Mouse (Mus musculus): Measurements from ENCODE around the gene Fxyd3. TPM values are rescaled to one million over a fixed set of nuclear protein-coding genes. Genes with fewer than 3 reads are reported as not detected.
A peak's percentile ranks its signal among the peaks of the same experiment; 100 is the strongest.

The Fxyd3 gene
- polyA plus RNA-seq, 1 experiment, result 1.0 TPM

DNA sequence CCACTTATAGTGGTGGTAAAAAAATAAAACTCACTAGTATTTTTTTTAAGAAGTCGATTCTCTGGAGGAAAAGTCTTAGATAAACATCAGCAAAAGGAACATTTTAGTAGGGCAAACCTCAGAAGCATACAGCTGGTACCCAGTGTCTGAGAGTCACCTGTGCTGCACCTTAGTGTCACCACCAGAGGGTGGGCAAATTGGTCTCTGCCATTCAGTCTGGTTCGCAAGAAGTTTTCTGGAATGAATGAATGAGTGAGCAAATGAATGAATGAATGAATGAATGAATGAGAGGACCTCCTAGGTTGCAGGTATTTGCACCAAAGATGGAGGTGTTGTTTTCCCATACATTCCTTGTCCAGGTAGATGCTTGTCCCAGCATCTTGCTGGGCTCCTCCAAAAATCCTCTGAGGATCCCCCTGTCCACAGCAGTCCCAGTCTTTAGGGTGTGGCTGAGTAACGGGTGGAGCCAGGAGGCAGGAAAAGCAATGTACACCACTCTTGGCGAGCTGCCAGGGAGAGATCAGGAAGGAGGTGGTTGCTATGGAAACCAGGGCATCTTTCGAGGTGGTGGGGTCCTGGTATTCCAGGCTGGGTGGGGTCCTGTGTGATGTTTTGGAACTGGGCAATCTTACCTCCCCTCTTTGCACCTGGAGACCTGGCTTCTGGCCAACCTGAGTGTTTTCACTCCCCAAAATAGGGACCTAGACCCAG lies 27.2 kb downstream of the Fxyd3 start:
- Histone ChIP-seq H3K27ac (ENCODE audit: insufficient read depth, low read length) (peak overlapping the region; percentile 11; the same call in 1 of the 2 replicates), H3K4me1 (ENCODE audit: control insufficient read depth, insufficient read depth, low read length) (no peaks in the 10 kb centered on the region; the same call in 1 of the 2 replicates), H3K4me3 (ENCODE audit: insufficient read depth, low read length) (peak overlapping the region; percentile 85)
- TF ChIP-seq CTCF (IDR thresholded peaks at IDR 0.05; ENCODE audit: extremely low read depth, insufficient read depth, low read length), result no peak
- TF ChIP-seq POLR2A (IDR thresholded peaks at IDR 0.05; ENCODE audit: extremely low read depth, insufficient read depth, low read length), result no peak

DNA sequence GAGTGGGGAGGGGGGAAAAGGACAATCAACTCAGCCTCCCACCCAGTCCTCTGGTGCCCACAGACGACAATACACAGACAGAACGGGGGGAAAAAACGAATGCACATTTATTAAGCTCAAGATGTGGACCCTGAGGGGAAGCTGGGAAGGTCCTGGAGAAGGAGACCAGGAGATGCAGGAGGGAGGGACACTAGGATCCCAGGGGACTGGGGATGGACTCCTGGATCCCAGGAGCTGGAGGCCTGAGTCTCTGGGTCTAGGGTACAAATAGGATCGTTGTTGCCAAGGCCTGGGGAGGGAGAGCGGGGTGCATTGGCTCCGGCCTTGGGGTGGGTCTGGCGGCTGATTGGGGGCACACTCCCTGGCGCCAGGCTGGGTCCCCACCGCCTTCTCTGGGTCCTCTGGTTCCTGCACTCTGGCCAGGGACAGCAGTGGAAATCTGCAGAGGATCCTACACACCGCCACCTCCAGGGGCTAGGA lies 34.0 kb downstream of the Fxyd3 start, which contains the start of gene Fxyd5:
Fxyd5 (minus strand) TSS at position 51 of the 480 bp plus-strand sequence.
- H3K4me1 ChIP-seq (ENCODE audit: control insufficient read depth, insufficient read depth, low read length), result no peaks in the 10 kb centered on the region
- 0 out of 2 replicates have a peak within 1 kb of the TSS, but pooled peaks have one; percentile 15 for H3K4me3 ChIP-seq (ENCODE audit: insufficient read depth, low read length)
- H3K27ac ChIP-seq (ENCODE audit: insufficient read depth, low read length), result peak within 1 kb of the TSS; percentile 64; the same call in 1 of the 2 replicates
- no peak for TF ChIP-seq POLR2A (IDR thresholded peaks at IDR 0.05; ENCODE audit: extremely low read depth, insufficient read depth, low read length)
- TF ChIP-seq CTCF (IDR thresholded peaks at IDR 0.05; ENCODE audit: extremely low read depth, insufficient read depth, low read length), result no peak

DNA sequence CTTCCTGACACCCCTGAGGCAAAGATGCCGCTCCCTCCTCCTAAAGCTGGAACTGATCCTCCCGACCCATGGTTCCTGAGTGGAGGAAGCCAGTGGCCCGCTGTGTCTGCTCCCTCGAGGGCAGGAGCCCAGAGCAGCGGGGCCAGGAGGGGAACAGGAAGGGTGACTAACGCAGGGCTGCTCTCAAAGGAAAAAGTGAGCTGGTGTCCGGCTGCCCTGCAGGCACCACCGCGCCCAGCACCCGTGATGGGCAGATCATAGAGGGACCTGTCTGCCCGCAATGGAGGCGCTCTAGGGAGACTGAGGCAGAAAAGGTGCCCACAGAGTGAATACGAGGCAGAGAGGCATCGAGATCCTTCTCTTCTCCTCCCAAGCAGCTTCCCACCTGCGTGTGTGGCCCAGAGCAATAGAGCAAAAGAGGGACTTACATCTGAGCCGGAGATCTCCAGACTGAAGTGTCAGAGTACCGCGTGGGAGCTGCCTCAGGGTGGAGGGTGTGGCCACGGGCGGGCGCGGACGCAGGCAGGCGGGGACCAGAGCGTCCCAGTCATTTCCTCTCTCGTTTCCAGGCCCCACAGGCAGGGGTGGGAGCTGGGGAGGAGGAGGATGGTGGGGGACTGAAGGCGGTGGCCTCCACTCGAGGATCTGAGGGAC lies 34.7 kb downstream of the Fxyd3 start:
- H3K27ac ChIP-seq (ENCODE audit: insufficient read depth, low read length), result peak overlapping the region; percentile 64; the same call in 1 of the 2 replicates
- TF ChIP-seq POLR2A (IDR thresholded peaks at IDR 0.05; ENCODE audit: extremely low read depth, insufficient read depth, low read length) (no peak), CTCF (IDR thresholded peaks at IDR 0.05; ENCODE audit: extremely low read depth, insufficient read depth, low read length) (no peak)
- H3K4me3 ChIP-seq (ENCODE audit: insufficient read depth, low read length), result 0 out of 2 replicates have a peak overlapping the region, but pooled peaks have one; percentile 15
- no peaks in the 10 kb centered on the region for H3K4me1 ChIP-seq (ENCODE audit: control insufficient read depth, insufficient read depth, low read length)

DNA sequence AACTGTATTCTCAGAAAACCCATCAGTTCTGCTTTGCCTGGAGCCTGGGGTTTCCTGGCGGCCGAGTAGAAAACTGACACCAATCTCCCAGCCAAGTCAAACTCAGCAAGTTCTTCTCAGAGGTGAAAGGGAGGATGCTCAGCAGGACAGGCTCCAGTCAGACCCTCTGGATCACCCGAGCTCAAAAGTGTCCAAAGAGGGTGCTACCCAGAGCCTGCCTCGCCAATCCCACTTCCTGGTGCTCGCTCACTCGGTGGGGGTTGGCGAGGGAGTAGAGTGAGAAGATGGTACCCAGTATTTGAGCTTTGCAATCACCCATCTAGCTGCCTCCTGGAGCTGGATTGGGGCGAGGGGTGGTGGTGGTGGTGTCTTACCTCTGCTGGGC lies 35.5 kb downstream of the Fxyd3 start:
- H3K4me3 ChIP-seq (ENCODE audit: insufficient read depth, low read length), result no peak overlapping the region
- no peaks in the 10 kb centered on the region for H3K4me1 ChIP-seq (ENCODE audit: control insufficient read depth, insufficient read depth, low read length)
- no peak overlapping the region for H3K27ac ChIP-seq (ENCODE audit: insufficient read depth, low read length)
- TF ChIP-seq POLR2A (IDR thresholded peaks at IDR 0.05; ENCODE audit: extremely low read depth, insufficient read depth, low read length), result no peak
- TF ChIP-seq CTCF (IDR thresholded peaks at IDR 0.05; ENCODE audit: extremely low read depth, insufficient read depth, low read length), result no peak

DNA sequence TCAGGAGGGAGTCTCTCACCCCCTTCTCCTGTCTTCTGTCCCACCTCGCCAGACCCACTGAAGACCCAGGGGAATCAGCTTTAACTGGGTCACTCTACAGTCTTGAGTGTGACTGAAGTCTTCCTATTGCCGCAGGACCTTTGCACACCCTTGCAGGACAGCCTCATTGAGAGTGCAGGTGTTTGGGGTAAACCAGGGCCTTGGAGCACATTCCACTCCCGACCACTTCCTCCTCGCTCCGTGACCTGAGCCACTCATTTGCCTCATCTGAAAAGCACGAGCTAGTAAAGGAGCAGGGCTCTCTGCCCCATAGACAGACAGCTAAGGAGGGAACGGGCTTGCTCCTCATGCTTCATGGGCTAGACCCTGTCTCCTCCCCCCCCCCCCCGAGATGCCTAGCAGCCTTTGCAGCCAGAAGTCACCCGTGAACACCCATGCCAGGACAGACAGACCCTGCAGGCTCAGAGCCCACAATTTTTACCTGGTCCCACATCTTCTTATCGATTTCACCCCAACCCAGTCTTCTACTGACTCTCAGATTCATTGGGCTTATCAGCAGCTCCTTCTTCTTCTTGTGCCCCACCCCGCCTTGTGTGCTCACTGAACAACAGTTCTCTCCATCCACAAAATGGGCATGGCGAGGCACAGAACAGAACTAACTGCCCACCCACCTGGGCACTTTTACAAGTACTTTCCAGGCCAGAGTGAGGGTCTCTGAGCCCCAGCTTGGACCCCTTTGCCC lies 36.1 kb downstream of the Fxyd3 start:
- Histone ChIP-seq H3K4me3 (ENCODE audit: insufficient read depth, low read length) (no peak overlapping the region), H3K4me1 (ENCODE audit: control insufficient read depth, insufficient read depth, low read length) (no peaks in the 10 kb centered on the region), H3K27ac (ENCODE audit: insufficient read depth, low read length) (no peak overlapping the region)
- no peak for TF ChIP-seq CTCF (IDR thresholded peaks at IDR 0.05; ENCODE audit: extremely low read depth, insufficient read depth, low read length)
- TF ChIP-seq POLR2A (IDR thresholded peaks at IDR 0.05; ENCODE audit: extremely low read depth, insufficient read depth, low read length), result no peak

DNA sequence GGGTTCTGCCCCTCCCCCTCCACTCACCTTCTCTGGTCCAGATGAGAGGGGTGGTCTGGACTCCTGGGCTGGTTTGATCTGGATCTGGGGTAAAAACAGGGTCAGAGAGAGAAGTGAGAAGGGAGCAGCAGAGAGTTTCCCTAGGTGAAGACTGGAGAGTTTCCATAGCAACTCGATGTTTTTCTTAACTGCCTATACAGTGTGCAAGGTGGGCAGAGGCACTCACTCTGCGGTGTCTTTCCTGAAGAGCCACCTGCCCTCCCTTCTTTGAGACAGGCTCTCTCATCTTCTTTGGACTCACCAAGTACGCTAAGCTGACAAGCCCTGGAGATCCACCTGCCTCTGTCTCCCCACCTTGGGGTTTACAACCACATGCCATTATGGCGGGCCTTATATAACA lies 37.5 kb downstream of the Fxyd3 start:
- Histone ChIP-seq H3K4me1 (ENCODE audit: control insufficient read depth, insufficient read depth, low read length) (no peaks in the 10 kb centered on the region), H3K27ac (ENCODE audit: insufficient read depth, low read length) (no peak overlapping the region), H3K4me3 (ENCODE audit: insufficient read depth, low read length) (no peak overlapping the region)
- TF ChIP-seq POLR2A (IDR thresholded peaks at IDR 0.05; ENCODE audit: extremely low read depth, insufficient read depth, low read length) (no peak), CTCF (IDR thresholded peaks at IDR 0.05; ENCODE audit: extremely low read depth, insufficient read depth, low read length) (no peak)

DNA sequence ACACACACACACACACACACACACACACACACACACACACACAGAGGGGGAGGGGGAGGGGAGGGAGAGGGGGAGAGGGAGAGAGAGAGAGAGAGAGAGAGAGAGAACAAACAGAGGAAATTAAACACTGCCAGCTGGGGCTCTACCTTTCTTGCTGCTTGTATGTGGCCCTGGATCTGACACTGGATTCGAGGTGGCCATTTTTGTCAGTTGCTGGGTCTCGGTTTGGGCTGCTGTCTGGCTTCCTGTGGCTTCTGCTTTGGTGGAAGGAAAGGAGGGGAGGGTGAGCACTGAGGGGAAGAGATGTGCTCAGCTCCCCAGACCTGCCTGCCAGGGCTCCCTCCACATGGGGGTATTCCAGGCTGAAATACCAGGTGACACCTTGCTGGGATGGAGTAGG lies 38.8 kb downstream of the Fxyd3 start:
- Histone ChIP-seq H3K27ac (ENCODE audit: insufficient read depth, low read length) (no peak overlapping the region), H3K4me1 (ENCODE audit: control insufficient read depth, insufficient read depth, low read length) (no peaks in the 10 kb centered on the region), H3K4me3 (ENCODE audit: insufficient read depth, low read length) (no peak overlapping the region)
- TF ChIP-seq CTCF (IDR thresholded peaks at IDR 0.05; ENCODE audit: extremely low read depth, insufficient read depth, low read length), result no peak
- no peak for TF ChIP-seq POLR2A (IDR thresholded peaks at IDR 0.05; ENCODE audit: extremely low read depth, insufficient read depth, low read length)

DNA sequence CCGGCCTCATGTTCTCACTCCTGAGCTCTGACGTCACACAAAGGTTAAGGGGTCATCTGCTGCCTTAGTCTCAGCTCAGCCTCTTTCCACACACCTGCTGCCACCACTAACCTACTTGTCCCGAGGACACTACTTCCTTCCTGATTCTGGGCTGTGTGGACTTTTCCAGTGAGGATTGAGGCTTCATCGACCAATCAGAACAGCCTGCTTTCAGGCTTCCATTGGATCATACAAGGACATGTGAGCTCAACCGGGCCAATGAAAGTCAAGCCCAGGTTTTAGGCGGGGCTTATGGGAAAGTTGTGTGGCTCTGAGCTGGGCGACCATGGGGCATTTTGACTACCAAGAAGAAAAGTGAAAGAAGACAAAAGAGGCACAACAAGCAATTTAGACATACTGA lies 39.6 kb downstream of the Fxyd3 start:
- TF ChIP-seq CTCF (IDR thresholded peaks at IDR 0.05; ENCODE audit: extremely low read depth, insufficient read depth, low read length), result no peak
- TF ChIP-seq POLR2A (IDR thresholded peaks at IDR 0.05; ENCODE audit: extremely low read depth, insufficient read depth, low read length), result no peak
- H3K27ac ChIP-seq (ENCODE audit: insufficient read depth, low read length), result no peak overlapping the region
- no peaks in the 10 kb centered on the region for H3K4me1 ChIP-seq (ENCODE audit: control insufficient read depth, insufficient read depth, low read length)
- no peak overlapping the region for H3K4me3 ChIP-seq (ENCODE audit: insufficient read depth, low read length)

DNA sequence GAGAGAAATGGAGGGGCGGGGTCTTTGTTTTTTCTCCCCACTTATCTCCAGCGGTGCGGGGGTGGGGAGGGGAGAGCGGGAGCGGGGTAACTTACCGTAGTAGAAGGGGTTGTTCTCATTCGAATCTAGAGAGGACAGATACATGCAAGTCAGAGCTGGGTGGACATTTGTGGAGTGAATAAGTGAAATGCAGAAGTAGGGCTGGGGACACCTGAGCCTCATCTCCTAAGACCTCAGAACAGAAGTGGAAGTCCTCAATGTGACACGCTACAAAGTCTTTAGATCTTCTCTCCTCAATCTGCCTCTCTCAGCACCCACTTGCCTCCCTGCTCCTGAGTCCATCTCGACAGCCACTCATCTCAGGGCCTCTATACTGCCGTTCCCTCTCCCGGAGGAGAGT lies 41.2 kb downstream of the Fxyd3 start:
- H3K4me3 ChIP-seq (ENCODE audit: insufficient read depth, low read length), result no peak overlapping the region
- H3K27ac ChIP-seq (ENCODE audit: insufficient read depth, low read length), result no peak overlapping the region
- TF ChIP-seq POLR2A (IDR thresholded peaks at IDR 0.05; ENCODE audit: extremely low read depth, insufficient read depth, low read length) (no peak), CTCF (IDR thresholded peaks at IDR 0.05; ENCODE audit: extremely low read depth, insufficient read depth, low read length) (no peak)
- no peaks in the 10 kb centered on the region for H3K4me1 ChIP-seq (ENCODE audit: control insufficient read depth, insufficient read depth, low read length)

All from cortical plate, adult 2 months (tissue).